Mouse (Mus musculus) liver, embryonic 11.5 days (tissue): Measurements from ENCODE around the gene Slc44a5. TPM values are rescaled to one million over a fixed set of nuclear protein-coding genes. Genes with fewer than 3 reads are reported as not detected.

Experiments
- ATAC-seq: fragments of 200-750 bp; cut with Nextera tagmentation; replicated peaks from 2 replicates; pipeline ENCODE4 v1.8.0; 2017; ENCODE audit warnings: moderate number of reproducible peaks, mild to moderate bottlenecking, moderate TSS enrichment, moderate library complexity; ENCODE audit not compliant: low FRiP score
- DNase-seq: peaks from one replicate; pipeline ENCODE4 v3.0.0-alpha.2; 2017; ENCODE audit warnings: low spot score
- H3K27ac ChIP-seq: fragments of 300-500 bp; sonication (generic); 2 replicates; pipeline ENCODE4 v1.5.1; 2014; ENCODE audit warnings: mild to moderate bottlenecking, low read depth, low read length, control low read depth
- H3K27me3 ChIP-seq: fragments of 300-500 bp; sonication (generic); replicated peaks from 2 replicates; pipeline ENCODE4 v1.6.1; 2014; ENCODE audit warnings: low read length, mixed read lengths; ENCODE audit not compliant: control insufficient read depth, insufficient read depth
- H3K36me3 ChIP-seq: fragments of 300-500 bp; sonication (generic); 2 replicates; pipeline ENCODE4 v1.6.1; 2014; ENCODE audit warnings: mild to moderate bottlenecking, low read length, moderate library complexity, mixed read lengths; ENCODE audit not compliant: control insufficient read depth, insufficient read depth
- H3K4me1 ChIP-seq: fragments of 300-500 bp; sonication (generic); replicated peaks from 2 replicates; pipeline ENCODE4 v1.6.1; 2014; ENCODE audit warnings: low read length, mixed read lengths; ENCODE audit not compliant: control insufficient read depth, insufficient read depth
- H3K4me2 ChIP-seq: fragments of 300-500 bp; sonication (generic); 2 replicates; pipeline ENCODE4 v1.6.1; 2014; ENCODE audit warnings: mild to moderate bottlenecking, control low read depth, moderate library complexity
- H3K4me3 ChIP-seq: fragments of 300-500 bp; sonication (generic); 2 replicates; pipeline ENCODE4 v1.5.1; 2014; ENCODE audit warnings: low read depth, low read length, control low read depth
- H3K9ac ChIP-seq: fragments of 300-500 bp; sonication (generic); 2 replicates; pipeline ENCODE4 v1.6.1; 2014; ENCODE audit warnings: low read depth, low read length, control low read depth
- H3K9me3 ChIP-seq: fragments of 300-500 bp; sonication (generic); 2 replicates; pipeline ENCODE4 v1.6.1; 2016; ENCODE audit warnings: low read length, inconsistent platforms, mixed read lengths; ENCODE audit not compliant: control insufficient read depth
- WGBS: fragments of 180-500 bp; shearing (Covaris S2); extraction: QIAGEN DNeasy Blood & Tissue Kit; methylation state at CpG from one replicate; pipeline ENCODE4 v1.1.7; 2014; 5-methylcytosine and 5-hydroxymethylcytosine counted together
- polyA plus RNA-seq: library from polyadenylated mRNA; unstranded; fragments of >200 nt; fragmentation: Nextera tagmentation; extraction: Ambion mirVana; gene quantifications from 2 replicates; pipeline ENCODE4 v1.2.1, GENCODE M21; 2014

Slc44a5 gene
- polyA plus RNA-seq, 1 experiment from 2014 or later, result 0.93 TPM

DNA sequence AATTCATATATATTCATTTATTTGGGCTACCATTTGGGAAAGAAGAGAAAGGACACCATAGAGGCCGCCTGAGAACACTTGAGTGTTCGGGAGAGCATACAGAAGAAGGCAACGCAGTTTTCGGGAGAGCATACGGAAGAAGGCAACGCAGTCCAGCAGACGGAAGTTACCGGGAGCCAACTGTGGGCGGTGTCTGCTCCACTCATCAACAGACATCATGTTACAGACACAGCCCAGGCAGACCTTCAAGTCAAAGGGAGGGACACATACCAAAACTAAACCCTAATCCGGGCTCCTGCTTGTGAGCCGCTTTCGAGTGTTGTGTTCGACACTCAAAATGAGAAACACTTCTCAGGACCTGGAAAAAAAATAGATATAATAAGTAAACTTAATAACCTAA, 31.6 kb upstream of the Slc44a5 start:
- WGBS, result 94% methylated on average over 13 of the region's 13 CpGs
- Histone ChIP-seq H3K27ac (no peak overlapping the region), H3K4me1 (peaks cover 11% of the 10 kb centered on the region), H3K9me3 (no peaks in the 10 kb centered on the region), H3K36me3 (peaks cover 8% of the 10 kb centered on the region), H3K4me3 (no peak overlapping the region), H3K4me2 (no peak overlapping the region), H3K9ac (no peak overlapping the region), H3K27me3 (no peaks in the 10 kb centered on the region)
- DNase-seq, result no peak
- ATAC-seq, result no peak

GRCm38 (mm10) chr3:153943003-153943640, 30.1 kb upstream of the Slc44a5 start:
- peak overlapping the region; percentile 87 for H3K4me3 ChIP-seq
- ATAC-seq (no peak), DNase-seq (no peak)
- no peak overlapping the region for H3K27ac ChIP-seq
- H3K4me1 ChIP-seq, result peaks cover 11% of the 10 kb centered on the region
- peaks cover 3% of the 10 kb centered on the region for H3K36me3 ChIP-seq
- H3K9me3 ChIP-seq, result no peaks in the 10 kb centered on the region
- peak overlapping the region; percentile 78 for H3K4me2 ChIP-seq
- no peaks in the 10 kb centered on the region for H3K27me3 ChIP-seq
- peak overlapping the region; percentile 76 for H3K9ac ChIP-seq
- 64% methylated on average over 12 of the region's 12 CpGs for WGBS

DNA sequence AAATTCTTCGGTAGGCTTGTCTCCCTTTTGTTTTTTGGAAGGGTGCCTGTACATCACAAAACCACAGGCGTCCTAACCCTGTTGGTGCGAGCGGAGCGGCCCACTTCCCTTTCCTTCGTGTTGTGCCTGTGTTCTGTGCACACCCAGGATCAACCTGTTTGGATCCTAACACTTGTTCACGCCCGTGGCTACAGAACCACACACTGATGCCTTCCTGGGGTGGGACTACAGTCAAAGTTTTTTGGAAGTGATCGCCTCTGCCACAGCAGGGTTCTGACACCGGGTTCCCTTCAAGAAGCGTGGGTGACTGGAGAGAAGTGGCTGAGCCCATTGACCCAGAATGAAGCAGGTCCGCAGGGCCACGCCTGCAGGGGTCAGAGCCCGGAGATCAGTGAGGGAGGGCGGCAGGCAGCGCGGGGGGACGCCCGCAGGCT, 29.3 kb upstream of the Slc44a5 start:
- Histone ChIP-seq H3K27ac (peak overlapping the region; percentile 76), H3K36me3 (peaks cover 3% of the 10 kb centered on the region; the same call in 1 of the 2 replicates), H3K4me3 (peak overlapping the region; percentile 87), H3K4me1 (peaks cover 11% of the 10 kb centered on the region), H3K4me2 (peak overlapping the region; percentile 78), H3K9ac (peak overlapping the region; percentile 76), H3K9me3 (no peaks in the 10 kb centered on the region), H3K27me3 (no peaks in the 10 kb centered on the region)
- under 1% methylated on average over 19 of the region's 19 CpGs for WGBS
- ATAC-seq (peak; percentile 66), DNase-seq (no peak)

DNA sequence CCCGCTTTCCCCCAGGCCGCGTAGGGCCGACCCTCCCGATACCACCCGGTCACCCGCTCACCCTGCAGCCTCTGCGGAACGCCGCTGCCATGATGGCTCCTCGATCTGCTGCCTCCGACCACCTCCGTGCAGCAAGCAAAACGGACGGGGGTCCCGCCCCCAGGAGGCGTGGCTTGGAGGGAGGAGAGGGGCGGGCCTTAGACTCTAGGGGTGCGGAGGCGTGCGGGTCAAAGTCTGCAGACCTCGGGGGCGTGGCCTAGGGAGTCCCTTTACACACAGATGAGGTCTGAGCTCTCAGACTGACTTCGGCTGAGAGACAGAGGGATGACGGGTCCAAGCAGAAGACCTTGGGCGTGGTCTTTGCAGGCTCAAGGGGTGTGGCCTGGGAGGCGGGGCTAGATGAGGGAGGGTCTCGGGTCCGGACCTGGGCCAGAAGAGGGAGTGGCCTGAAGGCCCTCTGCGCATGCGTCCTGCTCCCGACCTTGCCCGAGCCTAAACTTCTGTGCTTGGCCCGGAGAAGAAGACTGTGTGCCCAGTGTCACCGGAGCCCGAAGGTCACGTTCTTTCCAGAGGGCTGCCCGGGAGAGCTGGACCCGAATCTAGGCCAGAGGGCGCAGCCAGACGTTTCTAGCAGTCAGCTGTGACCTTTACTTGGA, 28.8 kb upstream of the Slc44a5 start, which contains the start of gene Acadm:
Gene Acadm, minus strand, starts transcription at position 298 of the 656 bp plus-strand sequence.
- H3K4me2 ChIP-seq, result peak within 1 kb of the TSS; percentile 78
- H3K27me3 ChIP-seq, result no peaks in the 10 kb centered on the region
- peak within 1 kb of the TSS; percentile 76 for H3K9ac ChIP-seq
- ATAC-seq, result peak; percentile 96
- WGBS, result under 1% methylated on average over 41 of the region's 41 CpGs
- peak; percentile 99 for DNase-seq
- no peaks in the 10 kb centered on the region for H3K9me3 ChIP-seq
- H3K36me3 ChIP-seq, result peaks cover 2% of the 10 kb centered on the region; the same call in 1 of the 2 replicates
- H3K4me1 ChIP-seq, result peaks cover 11% of the 10 kb centered on the region
- peak within 1 kb of the TSS; percentile 76 for H3K27ac ChIP-seq
- peak within 1 kb of the TSS; percentile 87 for H3K4me3 ChIP-seq

GRCm38 (mm10) chr3:153947271-153947670, 26.0 kb upstream of the Slc44a5 start:
- Histone ChIP-seq H3K27me3 (no peaks in the 10 kb centered on the region), H3K9ac (no peak overlapping the region), H3K4me1 (peaks cover 11% of the 10 kb centered on the region), H3K9me3 (no peaks in the 10 kb centered on the region), H3K4me2 (no peak overlapping the region), H3K4me3 (no peak overlapping the region), H3K36me3 (no peaks in the 10 kb centered on the region), H3K27ac (no peak overlapping the region)
- DNase-seq (no peak), ATAC-seq (no peak)
- WGBS, result 69% methylated on average over 4 of the region's 4 CpGs

DNA sequence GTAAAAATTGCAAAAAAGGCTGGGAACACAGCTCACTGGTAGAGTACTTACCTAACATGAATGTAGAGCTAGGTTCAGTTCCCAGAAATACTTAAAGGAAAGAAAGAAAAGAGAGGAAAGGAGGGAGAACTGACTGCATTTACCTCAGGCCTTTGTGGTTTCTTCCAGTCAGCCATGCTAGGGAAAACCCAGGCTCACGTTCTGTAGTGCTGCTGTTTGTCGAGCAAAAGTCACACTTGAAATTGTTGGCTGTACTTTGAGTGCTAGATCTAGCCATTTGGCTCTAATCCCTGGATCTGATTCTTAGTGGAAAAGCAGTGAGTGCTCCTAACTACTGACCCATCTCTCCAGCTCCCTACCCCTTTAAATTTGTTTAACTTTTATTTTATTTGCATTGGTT, 25.1 kb upstream of the Slc44a5 start:
- Histone ChIP-seq H3K27ac (no peak overlapping the region), H3K4me3 (no peak overlapping the region), H3K27me3 (no peaks in the 10 kb centered on the region), H3K4me1 (peaks cover 3% of the 10 kb centered on the region), H3K4me2 (no peak overlapping the region), H3K9ac (no peak overlapping the region), H3K36me3 (no peaks in the 10 kb centered on the region), H3K9me3 (no peaks in the 10 kb centered on the region)
- DNase-seq (no peak), ATAC-seq (no peak)
- WGBS, result 59% methylated on average over 2 of the region's 2 CpGs

DNA sequence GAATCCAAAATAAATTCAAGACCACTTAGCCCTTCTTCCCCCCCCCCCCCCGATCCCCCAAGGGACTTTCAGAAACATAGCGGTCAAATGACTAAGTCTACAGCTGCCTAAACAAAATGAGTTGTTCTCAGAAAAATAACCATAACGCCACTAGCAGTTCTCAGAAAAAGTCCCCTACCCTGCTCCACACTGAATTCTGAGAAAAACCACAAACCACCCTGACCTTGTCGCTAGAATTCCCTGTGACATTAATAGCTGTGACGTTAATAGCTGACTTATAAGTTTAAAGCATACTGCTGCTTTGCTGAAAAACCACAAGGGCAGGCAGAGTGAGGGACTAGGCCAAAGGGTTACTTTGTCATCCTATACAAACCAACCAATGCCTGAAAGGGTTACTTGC, 15.3 kb upstream of the Slc44a5 start:
- ATAC-seq (no peak), DNase-seq (no peak)
- Histone ChIP-seq H3K27me3 (no peaks in the 10 kb centered on the region), H3K9me3 (no peaks in the 10 kb centered on the region), H3K27ac (no peak overlapping the region), H3K36me3 (no peaks in the 10 kb centered on the region), H3K9ac (no peak overlapping the region), H3K4me2 (no peak overlapping the region), H3K4me1 (no peaks in the 10 kb centered on the region), H3K4me3 (no peak overlapping the region)
- 60% methylated on average over 5 of the region's 5 CpGs for WGBS

DNA sequence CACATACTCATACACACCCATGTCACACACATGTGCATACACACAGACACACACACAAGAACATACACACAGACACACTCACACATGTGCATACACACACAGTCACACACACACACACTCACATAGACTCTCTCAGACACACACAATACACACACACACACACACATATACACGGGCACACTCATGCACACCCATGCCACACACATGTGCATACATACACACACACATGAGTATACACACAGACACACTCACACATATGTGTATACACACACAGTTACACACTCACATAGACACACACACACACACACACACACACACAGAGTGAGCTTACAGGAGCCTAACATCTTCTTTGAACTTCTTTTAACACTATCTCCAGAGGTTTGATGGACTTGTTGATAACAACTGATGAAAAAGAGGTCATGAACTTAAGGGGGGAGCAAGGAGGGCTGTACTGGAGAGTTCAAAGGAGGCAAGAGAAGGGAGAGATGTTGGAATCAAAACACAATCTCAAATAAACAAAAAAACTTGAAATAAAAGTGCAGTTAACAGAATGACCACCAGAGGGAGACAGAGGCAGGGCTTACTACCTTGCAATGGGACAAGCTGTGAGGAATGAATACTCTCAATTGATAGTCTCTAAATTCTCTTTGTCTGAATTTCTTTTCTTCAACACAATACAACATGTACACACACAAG, 14.1 kb upstream of the Slc44a5 start:
- WGBS, result 83% methylated on average over 1 of the region's 1 CpGs

More for the DNA sequence above, 14.1 kb upstream of the Slc44a5 start:
- H3K4me3 ChIP-seq, result no peak overlapping the region
- no peaks in the 10 kb centered on the region for H3K27me3 ChIP-seq
- no peaks in the 10 kb centered on the region for H3K36me3 ChIP-seq
- DNase-seq (no peak), ATAC-seq (0 out of 2 replicates have a peak, but pooled peaks have one; percentile 4)
- H3K27ac ChIP-seq, result no peak overlapping the region
- H3K9ac ChIP-seq, result no peak overlapping the region
- H3K4me2 ChIP-seq, result no peak overlapping the region
- H3K9me3 ChIP-seq, result no peaks in the 10 kb centered on the region
- H3K4me1 ChIP-seq, result no peaks in the 10 kb centered on the region
